In genomic region chr17:70847086-70847485, GRCm38 (mm10) we compare ENCODE assay signal across 8 mouse cellular contexts. TPM values are rescaled to one million over a fixed set of nuclear protein-coding genes. Genes with fewer than 3 reads are reported as not detected.
DNase-seq lines count a peak whose midpoint lies in the region; ATAC-seq and TF ChIP-seq lines count a peak whose summit lies in the region.

No protein-coding gene starts in this region.

- DNase-seq in 3T3-L1 (ENCODE audit: low read depth, low spot score): peak; percentile 94
- peak; percentile 80 for DNase-seq in CH12.LX (ENCODE audit: extremely low read depth)
- DNase-seq in induced T-regulatory cell, adult 2 months (ENCODE audit: low read depth): peak; percentile 92
- DNase-seq in liver, embryonic 14.5 days (ENCODE audit: low read depth in 3 of 3, low spot score in 3 of 3): peak in 1 of 3 experiments; percentile 47
- DNase-seq in frontal cortex, postnatal 14 days (ENCODE audit: low spot score in 2 of 2): no peak
- no peak for DNase-seq in left cerebral cortex, adult 9 months (ENCODE audit: low spot score in 2 of 2)

- in situ Hi-C loops in CH12.LX (cut with MboI; ENCODE audit: low pct_ligation_motif_present, low pct_unique_long_range_greater_than_20kb, low sequenced_read_pairs): no loop called here

- peak overlapping the region; percentile 98; the same call in 1 of the 2 replicates for H3K9ac ChIP-seq in CH12.LX (ENCODE audit: insufficient read depth, low read depth)
- H3K9ac ChIP-seq in embryonic facial prominence, embryonic 15.5 days: no peak overlapping the region
- no peak overlapping the region for H3K9ac ChIP-seq in liver, embryonic 14.5 days (replicated peaks)
- no peak overlapping the region for H3K9ac ChIP-seq in neural tube, embryonic 12.5 days

- H3K79me2 ChIP-seq in CH12.LX (replicated peaks; ENCODE audit: control insufficient read depth, extremely low read depth, insufficient read depth, poor library complexity, severe bottlenecking): peaks cover 83% of the 10 kb centered on the region

- peak; percentile 12 to 80; a peak in 3 of 4 replicates for TF ChIP-seq CTCF in CH12.LX (conservative IDR thresholded peaks at IDR 0.05 in 1 of 2, IDR thresholded peaks at IDR 0.05 in 1 of 2; ENCODE audit: low read depth in 2 of 2, low read length in 2 of 2)
- TF ChIP-seq CTCF in liver, embryonic 14.5 days (IDR thresholded peaks at IDR 0.05; ENCODE audit: low read depth): peak; percentile 28; the same call in 1 of the 2 replicates

- H3K4me3 ChIP-seq in CH12.LX (replicated peaks in 1 of 3; ENCODE audit: low read depth in 2 of 3, low read length in 2 of 3, poor library complexity in 1 of 3): peak overlapping the region; percentile 35 to 94 (median 93)
- H3K4me3 ChIP-seq in embryonic facial prominence, embryonic 15.5 days (replicated peaks): 0 out of 2 replicates have a peak overlapping the region, but pooled peaks have one; percentile 20
- H3K4me3 ChIP-seq in liver, embryonic 14.5 days (ENCODE audit: insufficient read depth in 1 of 2, low read depth in 2 of 2, low read length in 2 of 2): no peak overlapping the region
- H3K4me3 ChIP-seq in neural tube, embryonic 12.5 days: no peak overlapping the region

- peak; percentile 22; the same call in 1 of the 2 replicates for TF ChIP-seq EP300 in CH12.LX (IDR thresholded peaks at IDR 0.05; ENCODE audit: low read length)
- peak; percentile 13; the same call in 1 of the 2 replicates for TF ChIP-seq EP300 in liver, embryonic 14.5 days (IDR thresholded peaks at IDR 0.05; ENCODE audit: low read depth)

- no peaks in the 10 kb centered on the region for H3K27me3 ChIP-seq in CH12.LX (replicated peaks)
- H3K27me3 ChIP-seq in embryonic facial prominence, embryonic 15.5 days: no peaks in the 10 kb centered on the region
- H3K27me3 ChIP-seq in liver, embryonic 14.5 days (ENCODE audit: control insufficient read depth, insufficient read depth, low read length): peaks cover 18% of the 10 kb centered on the region
- H3K27me3 ChIP-seq in neural tube, embryonic 12.5 days (replicated peaks): no peaks in the 10 kb centered on the region

- ATAC-seq in embryonic facial prominence, embryonic 15.5 days (ENCODE audit: insufficient number of reproducible peaks, low FRiP score, low TSS enrichment, low read depth): no peak
- no peak for ATAC-seq in liver, embryonic 14.5 days (ENCODE audit: insufficient read depth)
- ATAC-seq in neural tube, embryonic 12.5 days (ENCODE audit: low FRiP score, low read depth): no peak

- no peak for TF ChIP-seq POLR2A in CH12.LX (IDR thresholded peaks at IDR 0.05; ENCODE audit: low read depth, low read length)

- H3K4me2 ChIP-seq in CH12.LX (ENCODE audit: insufficient read depth, low read depth, poor library complexity, severe bottlenecking): peak overlapping the region; percentile 24; the same call in 1 of the 2 replicates
- H3K4me2 ChIP-seq in embryonic facial prominence, embryonic 15.5 days (replicated peaks): peak overlapping the region; percentile 37
- H3K4me2 ChIP-seq in liver, embryonic 14.5 days (ENCODE audit: low read depth): peak overlapping the region; percentile 39
- H3K4me2 ChIP-seq in neural tube, embryonic 12.5 days (replicated peaks): peak overlapping the region; percentile 41

- TF ChIP-seq RAD21 in CH12.LX (IDR thresholded peaks at IDR 0.05; ENCODE audit: low read depth, low read length): peak; percentile 72

- peaks cover 35 to 53% of the 10 kb centered on the region in 2 experiments for H3K36me3 ChIP-seq in CH12.LX (replicated peaks in 1 of 2; ENCODE audit: control insufficient read depth in 1 of 2, insufficient read depth in 1 of 2, low read length in 1 of 2)
- peaks cover 25% of the 10 kb centered on the region for H3K36me3 ChIP-seq in embryonic facial prominence, embryonic 15.5 days
- no peaks in the 10 kb centered on the region; the same call in 1 of the 2 replicates for H3K36me3 ChIP-seq in liver, embryonic 14.5 days (replicated peaks; ENCODE audit: control insufficient read depth, insufficient read depth, low read depth)
- peaks cover 21% of the 10 kb centered on the region for H3K36me3 ChIP-seq in neural tube, embryonic 12.5 days

- H3K4me1 ChIP-seq in CH12.LX (ENCODE audit: control insufficient read depth in 1 of 2, insufficient read depth in 2 of 2): peaks cover 0 to 34% of the 10 kb centered on the region in 2 experiments; a peak in 2 of 4 replicates
- peaks cover 16% of the 10 kb centered on the region for H3K4me1 ChIP-seq in embryonic facial prominence, embryonic 15.5 days
- H3K4me1 ChIP-seq in liver, embryonic 14.5 days (replicated peaks; ENCODE audit: control insufficient read depth in 2 of 2, insufficient read depth in 2 of 2, low read length in 1 of 2): peaks cover 0 to 1% of the 10 kb centered on the region in 2 experiments; a peak in 1 of 4 replicates
- H3K4me1 ChIP-seq in neural tube, embryonic 12.5 days: peaks cover 30% of the 10 kb centered on the region

- under 1% methylated on average over 4 of the region's 4 CpGs for WGBS in embryonic facial prominence, embryonic 15.5 days
- WGBS in liver, embryonic 14.5 days (ENCODE audit: insufficient replicate concordance): 3% methylated on average over 4 of the region's 4 CpGs
- 5% methylated on average over 4 of the region's 4 CpGs for WGBS in neural tube, embryonic 12.5 days

- H3K27ac ChIP-seq in CH12.LX (ENCODE audit: insufficient read depth, low read depth): no peak overlapping the region
- H3K27ac ChIP-seq in embryonic facial prominence, embryonic 15.5 days (replicated peaks): no peak overlapping the region
- H3K27ac ChIP-seq in liver, embryonic 14.5 days: no peak overlapping the region
- no peak overlapping the region for H3K27ac ChIP-seq in neural tube, embryonic 12.5 days

- dilution Hi-C loops in CH12.LX (cut with MboI; ENCODE audit: extremely low pct_ligation_motif_present, extremely low pct_unique_long_range_greater_than_20kb, low sequenced_read_pairs): no loop called here

- no peaks in the 10 kb centered on the region for H3K9me3 ChIP-seq in CH12.LX (replicated peaks; ENCODE audit: low read length)
- H3K9me3 ChIP-seq in embryonic facial prominence, embryonic 15.5 days (replicated peaks): no peaks in the 10 kb centered on the region
- H3K9me3 ChIP-seq in liver, embryonic 14.5 days (ENCODE audit: control insufficient read depth, low read length): no peaks in the 10 kb centered on the region
- H3K9me3 ChIP-seq in neural tube, embryonic 12.5 days: no peaks in the 10 kb centered on the region

TF ChIP-seq in CH12.LX, 34 proteins besides CTCF, POLR2A, EP300 and RAD21:
- TF ChIP-seq HCFC1 (IDR thresholded peaks at IDR 0.05; ENCODE audit: low read depth, low read length) (no peak), UBTF (IDR thresholded peaks at IDR 0.05; ENCODE audit: low read depth, low read length) (no peak), MYC (IDR thresholded peaks at IDR 0.05; ENCODE audit: low read depth, low read length) (0 out of 2 replicates have a peak, but pooled peaks have one; percentile 25), E2F4 (IDR thresholded peaks at IDR 0.05; ENCODE audit: insufficient replicate concordance, low read depth, low read length) (0 out of 2 replicates have a peak, but pooled peaks have one; percentile 45), SMC3 (IDR thresholded peaks at IDR 0.05; ENCODE audit: low read depth, low read length) (peak; percentile 79), ETS1 (conservative IDR thresholded peaks at IDR 0.05; ENCODE audit: low read depth, low read length) (no peak), RCOR1 (conservative IDR thresholded peaks at IDR 0.05; ENCODE audit: low read depth, low read length) (no peak), ZNF384 (IDR thresholded peaks at IDR 0.05; ENCODE audit: low read depth, low read length) (peak; percentile 63), CHD1 (IDR thresholded peaks at IDR 0.05; ENCODE audit: low read depth, low read length) (no peak), ZMIZ1 (IDR thresholded peaks at IDR 0.05; ENCODE audit: low read depth, low read length) (no peak), MXI1 (IDR thresholded peaks at IDR 0.05; ENCODE audit: low read depth, low read length) (no peak; the same call in 1 of the 2 replicates), MEF2A (IDR thresholded peaks at IDR 0.05; ENCODE audit: borderline replicate concordance, low read depth, low read length) (peak; percentile 26; the same call in 1 of the 2 replicates), PAX5 (IDR thresholded peaks at IDR 0.05; ENCODE audit: low read length) (no peak), BHLHE40 (IDR thresholded peaks at IDR 0.05; ENCODE audit: low read depth, low read length) (0 out of 2 replicates have a peak, but pooled peaks have one; percentile 11), CHD2 (IDR thresholded peaks at IDR 0.05; ENCODE audit: low read length) (no peak), IRF4 (IDR thresholded peaks at IDR 0.05; ENCODE audit: low read depth, low read length) (peak; percentile 56; the same call in 1 of the 2 replicates), ZC3H11A (IDR thresholded peaks at IDR 0.05; ENCODE audit: low read depth, low read length) (no peak), SIN3A (IDR thresholded peaks at IDR 0.05; ENCODE audit: low read length) (peak; percentile 81), TBP (conservative IDR thresholded peaks at IDR 0.05; ENCODE audit: low read depth, low read length) (0 out of 2 replicates have a peak, but pooled peaks have one; percentile 16), JUN (IDR thresholded peaks at IDR 0.05; ENCODE audit: insufficient read depth, low read depth, low read length) (no peak), POLR2AphosphoS2 (IDR thresholded peaks at IDR 0.05; ENCODE audit: low read depth, low read length) (peak; percentile 61; the same call in 1 of the 2 replicates), JUND (conservative IDR thresholded peaks at IDR 0.05; ENCODE audit: low read depth, low read length) (no peak; the same call in 1 of the 2 replicates), MAX (IDR thresholded peaks at IDR 0.05; ENCODE audit: low read length) (no peak)

RNA-seq across cellular contexts. Expression of gene Tgif1, which starts 6.3 kb away (rescaled TPM):
- total RNA-seq in CH12.LX (2012; rRNA removed): 37.0 and 44.5 TPM in 2 replicates
- 66.3 and 70.6 TPM in 2 replicates for total RNA-seq in CH12.LX (2014; rRNA removed)
- 59.2 and 74.4 TPM in 2 replicates for polyA plus RNA-seq in CH12.LX (2012; ENCODE audit: insufficient read length, low read depth)
- 70.2 and 74.4 TPM in 2 replicates for polyA plus RNA-seq in embryonic facial prominence, embryonic 15.5 days (2015; fragmentation: Nextera tagmentation; extraction: Ambion mirVana)
- 6.3 and 7.0 TPM in 2 replicates for polyA plus RNA-seq in liver, embryonic 14.5 days (2012; rRNA removed)
- 5.0 TPM in 2 replicates for polyA plus RNA-seq in liver, embryonic 14.5 days (2014; fragmentation: Nextera tagmentation; extraction: Ambion mirVana)
- polyA plus RNA-seq in neural tube, embryonic 12.5 days (2016; fragmentation: Nextera tagmentation; extraction: Ambion mirVana): 52.7 and 57.2 TPM in 2 replicates

Comparison
In these comparisons a context has a peak if more than half of its experiments do, and no peak if none do; other contexts are left out.
1. DNase-seq: peak in 3T3-L1 (single experiment), CH12.LX (single experiment) and induced T-regulatory cell, adult 2 months (single experiment); none in frontal cortex, postnatal 14 days (0 of 2) and left cerebral cortex, adult 9 months (0 of 2).
2. H3K4me3 ChIP-seq: peak in CH12.LX (3 of 3) and embryonic facial prominence, embryonic 15.5 days (single experiment); none in liver, embryonic 14.5 days (0 of 2) and neural tube, embryonic 12.5 days (single experiment).
3. Peak in every context shown above with its lines, with median percentiles within 50 percentile points of each other: H3K4me2 ChIP-seq.